Comparison of ENCODE assay signal across 1 mouse cellular context in genomic region chr16:32273338-32273737, GRCm38 (mm10).
TF ChIP-seq lines count a peak whose summit lies in the region.

No protein-coding gene starts in this region.

TF ChIP-seq in ES-E14, 5 proteins besides CTCF, POLR2A, EP300 and RAD21:
- TF ChIP-seq MAFK (IDR thresholded peaks at IDR 0.05; ENCODE audit: insufficient read depth, low read depth, low read length) (no peak), ZNF384 (IDR thresholded peaks at IDR 0.05; ENCODE audit: low read depth, low read length) (no peak), ZC3H11A (IDR thresholded peaks at IDR 0.05; ENCODE audit: borderline replicate concordance, low read depth, low read length) (no peak), CHD2 (IDR thresholded peaks at IDR 0.05; ENCODE audit: low read depth, low read length) (no peak), HCFC1 (IDR thresholded peaks at IDR 0.05; ENCODE audit: borderline replicate concordance, insufficient read depth, low read length) (no peak)
